Mouse (Mus musculus) liver, postnatal 0 days (tissue): ENCODE measurements around the gene Rbfox1. TPM values are rescaled to one million over a fixed set of nuclear protein-coding genes. Genes with fewer than 3 reads are reported as not detected.

Experiments used
- ATAC-seq: fragments of 200-750 bp; cut with Nextera tagmentation; 2 replicates; pipeline ENCODE4 v1.8.0; 2017; ENCODE audit warnings: mild to moderate bottlenecking, moderate library complexity
- DNase-seq: peaks from one replicate; pipeline ENCODE4 v3.0.0-alpha.2; 2016
- H3K27ac ChIP-seq: fragments of 300-500 bp; sonication (generic); 2 replicates; pipeline ENCODE4 v1.5.1; 2014; ENCODE audit warnings: antibody characterized with exemption, moderate library complexity, mild to moderate bottlenecking, low read depth
- H3K27me3 ChIP-seq: fragments of 300-500 bp; sonication (generic); 2 replicates; pipeline ENCODE4 v1.6.1; 2014; ENCODE audit warnings: low read length, control low read depth, mixed read lengths; ENCODE audit not compliant: insufficient read depth
- H3K36me3 ChIP-seq: fragments of 300-500 bp; sonication (generic); replicated peaks from 2 replicates; pipeline ENCODE4 v1.6.1; 2014; ENCODE audit warnings: mild to moderate bottlenecking, control low read depth, low read length, moderate library complexity, mixed read lengths; ENCODE audit not compliant: insufficient read depth
- H3K4me1 ChIP-seq: fragments of 300-500 bp; sonication (generic); 2 replicates; pipeline ENCODE4 v1.6.1; 2014; ENCODE audit warnings: antibody characterized with exemption, mild to moderate bottlenecking, control low read depth; ENCODE audit not compliant: insufficient read depth
- H3K4me2 ChIP-seq: fragments of 300-500 bp; sonication (generic); 2 replicates; pipeline ENCODE4 v1.6.1; 2014; ENCODE audit warnings: low read depth, mild to moderate bottlenecking, low read length, moderate library complexity, mixed read lengths
- H3K4me3 ChIP-seq: fragments of 300-500 bp; sonication (generic); 2 replicates; pipeline ENCODE4 v1.5.1; 2014; ENCODE audit warnings: low read depth, low read length
- H3K9ac ChIP-seq: fragments of 300-500 bp; sonication (generic); replicated peaks from 2 replicates; pipeline ENCODE4 v1.6.1; 2014; ENCODE audit warnings: mild to moderate bottlenecking, moderate library complexity
- H3K9me3 ChIP-seq: fragments of 300-500 bp; sonication (generic); 2 replicates; pipeline ENCODE4 v1.6.1; 2016; ENCODE audit warnings: mild to moderate bottlenecking, control low read depth, low read length, mixed read lengths
- CTCF ChIP-seq: sonication (generic); IDR thresholded peaks from 2 replicates; pipeline ENCODE4 v1.5.1; 2016; ENCODE audit warnings: antibody characterized with exemption, low read depth
- EP300 ChIP-seq: IDR thresholded peaks from 2 replicates; pipeline ENCODE4 v1.6.1; 2016; ENCODE audit warnings: antibody characterized with exemption, low read depth, mild to moderate bottlenecking
- WGBS: fragments of 180-500 bp; shearing (Covaris S2); extraction: QIAGEN DNeasy Blood & Tissue Kit; methylation state at CpG from one replicate; pipeline ENCODE4 v1.1.7; 2014; ENCODE audit not compliant: insufficient replicate concordance; 5-methylcytosine and 5-hydroxymethylcytosine counted together
- polyA plus RNA-seq: library from polyadenylated mRNA; unstranded; fragments of >200 nt; fragmentation: Nextera tagmentation; extraction: Ambion mirVana; gene quantifications from 2 replicates; pipeline ENCODE4 v1.2.1, GENCODE M21; 2015

Gene Rbfox1
- polyA plus RNA-seq, 1 experiment from 2014 or later: 0.12 TPM

- H3K27me3 ChIP-seq: no peaks in the 10 kb centered on the region
- no peaks in the 10 kb centered on the region for H3K9me3 ChIP-seq
- ATAC-seq (no peak), DNase-seq (no peak)
- no peaks in the 10 kb centered on the region for H3K36me3 ChIP-seq
- 66% methylated on average over 4 of the region's 4 CpGs for WGBS
- H3K9ac ChIP-seq: no peak overlapping the region
- TF ChIP-seq CTCF: no peak
- no peak for TF ChIP-seq EP300
- H3K4me1 ChIP-seq: no peaks in the 10 kb centered on the region
- H3K4me3 ChIP-seq: no peak overlapping the region
- H3K27ac ChIP-seq: no peak overlapping the region
- H3K4me2 ChIP-seq: no peak overlapping the region
Measured at GRCm38 (mm10) chr16:7162168-7162567, 1277.0 kb downstream of the Rbfox1 start.

GRCm38 (mm10) chr16:7163688-7164087 is 1278.5 kb downstream of the Rbfox1 start:
- H3K4me1 ChIP-seq: no peaks in the 10 kb centered on the region
- no peak overlapping the region for H3K27ac ChIP-seq
- DNase-seq (no peak), ATAC-seq (no peak)
- H3K4me2 ChIP-seq: no peak overlapping the region
- WGBS: 69% methylated on average over 4 of the region's 4 CpGs
- no peaks in the 10 kb centered on the region for H3K27me3 ChIP-seq
- no peak overlapping the region for H3K9ac ChIP-seq
- no peaks in the 10 kb centered on the region for H3K36me3 ChIP-seq
- TF ChIP-seq EP300: no peak
- no peak for TF ChIP-seq CTCF
- H3K9me3 ChIP-seq: no peaks in the 10 kb centered on the region
- H3K4me3 ChIP-seq: no peak overlapping the region

GRCm38 (mm10) chr16:7164153-7164737 is 1279.1 kb downstream of the Rbfox1 start:
- TF ChIP-seq CTCF (no peak), EP300 (no peak)
- no peak overlapping the region for H3K4me2 ChIP-seq
- DNase-seq (no peak), ATAC-seq (no peak)
- no peaks in the 10 kb centered on the region for H3K36me3 ChIP-seq
- 83% methylated on average over 8 of the region's 8 CpGs for WGBS
- no peak overlapping the region for H3K4me3 ChIP-seq
- H3K27me3 ChIP-seq: no peaks in the 10 kb centered on the region
- no peak overlapping the region for H3K27ac ChIP-seq
- no peaks in the 10 kb centered on the region for H3K4me1 ChIP-seq
- no peak overlapping the region for H3K9ac ChIP-seq
- no peaks in the 10 kb centered on the region for H3K9me3 ChIP-seq

GRCm38 (mm10) chr16:7175960-7176359 is 1290.8 kb downstream of the Rbfox1 start:
- WGBS: 82% methylated on average over 2 of the region's 2 CpGs
- no peak for ATAC-seq
- Histone ChIP-seq H3K36me3 (no peaks in the 10 kb centered on the region), H3K9ac (no peak overlapping the region), H3K27me3 (no peaks in the 10 kb centered on the region), H3K4me2 (no peak overlapping the region), H3K4me1 (no peaks in the 10 kb centered on the region), H3K27ac (no peak overlapping the region), H3K4me3 (no peak overlapping the region), H3K9me3 (no peaks in the 10 kb centered on the region)
- TF ChIP-seq CTCF: no peak
- no peak for TF ChIP-seq EP300
- no peak for DNase-seq

- no peak overlapping the region for H3K27ac ChIP-seq
- no peak overlapping the region for H3K4me2 ChIP-seq
- TF ChIP-seq EP300 (no peak), CTCF (no peak)
- H3K4me1 ChIP-seq: no peaks in the 10 kb centered on the region
- H3K9ac ChIP-seq: no peak overlapping the region
- no peak for ATAC-seq
- H3K4me3 ChIP-seq: no peak overlapping the region
- H3K36me3 ChIP-seq: no peaks in the 10 kb centered on the region
- WGBS: 35% methylated on average over 2 of the region's 2 CpGs
- no peaks in the 10 kb centered on the region for H3K27me3 ChIP-seq
- no peak for DNase-seq
- no peaks in the 10 kb centered on the region for H3K9me3 ChIP-seq
Measured at GRCm38 (mm10) chr16:7187788-7188187, 1302.6 kb downstream of the Rbfox1 start.

- 69% methylated on average over 5 of the region's 5 CpGs for WGBS
- no peak for DNase-seq
- Histone ChIP-seq H3K4me1 (no peaks in the 10 kb centered on the region), H3K4me2 (no peak overlapping the region), H3K27me3 (no peaks in the 10 kb centered on the region), H3K36me3 (no peaks in the 10 kb centered on the region), H3K4me3 (no peak overlapping the region), H3K9me3 (no peaks in the 10 kb centered on the region), H3K9ac (no peak overlapping the region), H3K27ac (no peak overlapping the region)
- ATAC-seq: no peak
- TF ChIP-seq EP300 (no peak), CTCF (no peak)
Measured at GRCm38 (mm10) chr16:7193535-7193934, 1308.4 kb downstream of the Rbfox1 start.

- WGBS: 83% methylated on average over 5 of the region's 5 CpGs
- no peak overlapping the region for H3K4me3 ChIP-seq
- H3K36me3 ChIP-seq: no peaks in the 10 kb centered on the region
- H3K4me1 ChIP-seq: no peaks in the 10 kb centered on the region
- no peak for ATAC-seq
- H3K27ac ChIP-seq: no peak overlapping the region
- H3K9me3 ChIP-seq: no peaks in the 10 kb centered on the region
- TF ChIP-seq EP300 (no peak), CTCF (no peak)
- DNase-seq: no peak
- no peaks in the 10 kb centered on the region for H3K27me3 ChIP-seq
- H3K4me2 ChIP-seq: no peak overlapping the region
- no peak overlapping the region for H3K9ac ChIP-seq
Measured at GRCm38 (mm10) chr16:7197953-7198352, 1312.8 kb downstream of the Rbfox1 start.
